Mouse (Mus musculus) lung, adult 2 months (tissue): Measurements from ENCODE around the gene Gm21958. TPM values are rescaled to one million over a fixed set of nuclear protein-coding genes. Genes with fewer than 3 reads are reported as not detected.

Source experiments
- DNase-seq: peaks from one replicate; pipeline ENCODE4 v3.0.0; 2022
- H3K4me1 ChIP-seq: fragments of 200-500 bp; 2 replicates; pipeline ENCODE4 v1.6.1; 2011; ENCODE audit warnings: low read length; ENCODE audit not compliant: control insufficient read depth, insufficient read depth
- H3K4me3 ChIP-seq: fragments of 200-500 bp; replicated peaks from 2 replicates; pipeline ENCODE3; 2011; ENCODE audit warnings: low read depth, mild to moderate bottlenecking, control low read depth, low read length; ENCODE audit errors: extremely low read depth
- CTCF ChIP-seq: fragments of 200-500 bp; IDR thresholded peaks from 2 replicates; pipeline ENCODE4 v1.5.1; 2011; ENCODE audit warnings: mild to moderate bottlenecking, low read length, control low read depth; ENCODE audit not compliant: insufficient read depth
- POLR2A ChIP-seq: fragments of 200-500 bp; IDR thresholded peaks from 2 replicates; pipeline ENCODE4 v1.6.1; 2011; ENCODE audit warnings: low read depth, mild to moderate bottlenecking, control low read depth, low read length, borderline replicate concordance; ENCODE audit errors: extremely low read depth
- WGBS: fragments of 180-500 bp; shearing (Covaris S2); methylation state at CpG from one replicate; pipeline ENCODE4 v1.1.7; 2018; 5-methylcytosine and 5-hydroxymethylcytosine counted together
- polyA plus RNA-seq: library from polyadenylated mRNA; depleted of rRNA; stranded (reverse); fragments of >200 nt; gene quantifications from 2 replicates; pipeline ENCODE4 v1.2.3, GENCODE M21; 2012

The Gm21958 gene
- polyA plus RNA-seq, 1 experiment = not detected

DNA sequence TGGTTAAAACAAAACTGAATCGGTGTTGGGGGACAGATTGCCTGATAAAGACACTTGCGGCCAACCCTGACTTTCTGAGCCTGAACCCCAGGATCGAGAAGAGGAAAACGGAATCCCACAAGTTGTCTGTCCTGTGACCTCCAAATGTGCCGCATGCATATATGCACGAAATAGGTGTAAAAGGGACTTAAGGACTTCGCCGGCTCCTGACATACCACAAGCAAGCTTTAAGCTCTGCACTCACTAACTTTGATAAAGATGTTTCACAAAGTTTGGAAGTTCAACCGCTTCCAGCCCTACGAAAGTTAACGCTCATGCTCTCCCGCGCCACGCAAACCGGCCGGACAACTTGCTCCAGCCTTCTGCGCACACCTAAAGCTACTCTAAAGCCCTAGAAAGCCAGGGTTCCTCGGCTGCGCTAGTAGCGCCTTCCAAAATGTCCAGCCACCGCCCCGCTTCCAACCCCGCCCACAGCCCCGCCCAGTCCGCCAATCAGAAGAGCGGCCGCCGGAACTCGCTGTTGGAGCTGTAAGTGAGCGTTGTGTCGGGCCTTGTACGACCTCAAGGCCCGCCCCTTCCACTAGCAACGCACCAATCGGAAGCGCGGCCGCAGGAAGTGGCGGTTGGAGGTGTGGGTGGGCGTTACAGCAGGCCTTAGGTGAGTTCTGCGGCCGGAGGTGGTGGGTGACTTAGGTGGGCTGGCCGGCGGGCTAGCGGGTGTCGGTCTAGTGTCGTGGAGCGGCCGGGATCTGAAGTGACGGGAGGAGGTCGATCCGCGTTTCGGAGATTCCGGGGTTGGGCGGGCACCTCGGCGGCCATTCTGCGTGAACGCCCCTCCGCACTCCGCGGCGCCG is 21.7 kb downstream of the Gm21958 start, which contains the start of gene Supt20:
Gene Supt20, plus strand, starts transcription at position 606 of the 854 bp plus-strand sequence.
- WGBS = 1% methylated on average over 65 of the region's 65 CpGs
- DNase-seq = peak; percentile 88
- Histone ChIP-seq H3K4me3 (peak within 1 kb of the TSS; percentile 91), H3K4me1 (no peaks in the 10 kb centered on the region)
- TF ChIP-seq CTCF (no peak), POLR2A (peak; percentile 76; the same call in 1 of the 2 replicates)

- no peaks in the 10 kb centered on the region for H3K4me1 ChIP-seq
- TF ChIP-seq CTCF (0 out of 2 replicates have a peak, but pooled peaks have one; percentile 3), POLR2A (no peak)
- no peak overlapping the region for H3K4me3 ChIP-seq
- DNase-seq = no peak
- WGBS = 25% methylated on average over 2 of the region's 2 CpGs
Observed at GRCm38 (mm10) chr3:54689091-54689490, 25.1 kb downstream of the Gm21958 start.

DNA sequence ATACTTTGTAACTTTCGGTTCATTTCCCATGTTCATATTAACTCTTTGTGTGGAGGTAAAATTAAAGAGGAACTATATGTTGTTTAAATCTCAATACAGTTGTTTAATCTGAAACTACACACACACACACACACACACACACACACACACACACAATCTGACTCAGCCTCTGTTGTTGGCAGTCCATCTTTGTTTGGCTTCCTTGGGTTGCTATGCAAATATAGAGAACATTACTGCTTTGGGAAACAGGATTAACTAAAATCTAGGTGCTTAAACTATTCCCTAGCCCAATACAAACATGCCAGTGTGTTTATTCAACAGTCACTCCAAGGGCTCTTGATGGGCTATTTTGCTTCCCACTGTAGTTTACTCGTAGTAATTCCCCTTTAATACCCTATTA is 26.9 kb downstream of the Gm21958 start:
- no peak overlapping the region for H3K4me3 ChIP-seq
- TF ChIP-seq CTCF (no peak), POLR2A (no peak)
- 57% methylated on average over 2 of the region's 2 CpGs for WGBS
- H3K4me1 ChIP-seq = no peaks in the 10 kb centered on the region
- DNase-seq = no peak

DNA sequence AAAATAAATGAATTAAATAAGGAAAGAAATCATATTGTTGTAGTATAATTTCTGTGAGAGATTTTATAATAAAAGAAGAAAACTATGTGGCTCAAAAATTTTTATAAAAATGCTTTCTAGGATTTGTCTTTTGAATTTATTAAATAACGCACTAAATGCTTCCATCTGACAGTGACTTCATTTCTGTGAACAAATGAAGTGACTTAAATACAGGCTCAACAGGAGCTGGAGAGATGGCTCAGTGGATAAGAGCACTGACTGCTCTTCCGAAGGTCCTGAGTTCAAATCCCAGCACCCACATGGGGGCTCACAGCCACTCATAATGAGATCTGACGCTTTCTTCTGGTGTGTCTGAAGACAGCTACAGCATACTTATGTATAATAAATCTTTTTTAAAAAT is 29.0 kb downstream of the Gm21958 start:
- TF ChIP-seq CTCF (no peak), POLR2A (no peak)
- H3K4me3 ChIP-seq = no peak overlapping the region
- no peak for DNase-seq
- 96% methylated on average over 3 of the region's 3 CpGs for WGBS
- H3K4me1 ChIP-seq = no peaks in the 10 kb centered on the region

DNA sequence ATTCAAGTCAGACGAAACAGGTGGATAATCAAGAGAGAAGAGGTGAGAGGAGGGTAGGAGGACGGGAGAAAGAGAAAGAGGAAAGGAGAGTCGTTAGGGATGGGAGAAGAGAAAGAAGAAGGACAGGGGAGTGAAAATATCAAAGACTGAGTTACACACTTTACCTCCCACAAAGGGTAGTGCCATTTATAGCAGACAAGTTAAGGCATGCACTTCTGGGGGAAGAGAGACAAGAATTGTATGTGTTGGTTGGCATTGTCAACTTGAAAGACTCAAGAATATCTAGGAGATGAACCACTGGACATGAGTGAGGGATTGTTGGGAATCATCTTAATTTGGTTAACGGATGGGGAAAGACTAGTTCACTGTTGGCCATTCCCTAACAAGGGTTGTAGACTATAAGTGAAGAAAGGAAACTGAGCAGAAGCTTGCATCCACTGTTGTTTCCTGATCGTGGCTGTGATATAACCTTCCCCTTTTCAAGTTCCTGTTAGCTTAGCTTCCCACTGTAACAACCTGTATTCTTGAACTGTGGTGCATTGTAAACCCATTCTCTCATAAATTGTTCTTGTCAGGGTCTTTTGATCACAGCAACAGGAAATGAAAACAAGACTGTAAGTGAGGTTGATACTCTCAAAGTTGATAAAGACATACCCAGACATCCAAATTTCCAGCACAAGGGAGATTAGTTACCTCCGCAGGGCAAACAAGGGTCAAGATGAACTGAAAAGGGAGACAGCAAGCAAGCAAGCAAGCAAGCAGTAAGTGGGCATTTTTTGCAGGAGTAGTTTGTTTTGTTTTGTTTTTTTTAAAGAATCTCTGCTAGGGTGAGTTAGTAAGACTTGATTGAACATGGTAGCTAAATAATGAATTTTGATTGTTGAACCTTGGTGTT is 32.6 kb downstream of the Gm21958 start:
- TF ChIP-seq POLR2A (no peak), CTCF (no peak)
- H3K4me3 ChIP-seq = no peak overlapping the region
- 50% methylated on average over 6 of the region's 6 CpGs for WGBS
- no peaks in the 10 kb centered on the region for H3K4me1 ChIP-seq
- DNase-seq = no peak

GRCm38 (mm10) chr3:54676818-54677217 is 37.3 kb downstream of the Gm21958 start:
- 72% methylated on average over 2 of the region's 2 CpGs for WGBS
- Histone ChIP-seq H3K4me3 (no peak overlapping the region), H3K4me1 (no peaks in the 10 kb centered on the region)
- DNase-seq = no peak
- TF ChIP-seq POLR2A = no peak
- TF ChIP-seq CTCF = no peak

- H3K4me1 ChIP-seq = no peaks in the 10 kb centered on the region
Observed at GRCm38 (mm10) chr3:54672557-54673529, 41.3 kb downstream of the Gm21958 start.

GRCm38 (mm10) chr3:54672111-54672510 is 42.0 kb downstream of the Gm21958 start:
- Histone ChIP-seq H3K4me1 (no peaks in the 10 kb centered on the region), H3K4me3 (no peak overlapping the region)
- DNase-seq = no peak
- 50% methylated on average over 3 of the region's 3 CpGs for WGBS
- TF ChIP-seq CTCF (no peak), POLR2A (no peak)

More at GRCm38 (mm10) chr3:54672557-54673529, 41.3 kb downstream of the Gm21958 start:
- no peak for DNase-seq
- no peak overlapping the region for H3K4me3 ChIP-seq
- 48% methylated on average over 13 of the region's 13 CpGs for WGBS
- TF ChIP-seq CTCF (no peak), POLR2A (no peak)

DNA sequence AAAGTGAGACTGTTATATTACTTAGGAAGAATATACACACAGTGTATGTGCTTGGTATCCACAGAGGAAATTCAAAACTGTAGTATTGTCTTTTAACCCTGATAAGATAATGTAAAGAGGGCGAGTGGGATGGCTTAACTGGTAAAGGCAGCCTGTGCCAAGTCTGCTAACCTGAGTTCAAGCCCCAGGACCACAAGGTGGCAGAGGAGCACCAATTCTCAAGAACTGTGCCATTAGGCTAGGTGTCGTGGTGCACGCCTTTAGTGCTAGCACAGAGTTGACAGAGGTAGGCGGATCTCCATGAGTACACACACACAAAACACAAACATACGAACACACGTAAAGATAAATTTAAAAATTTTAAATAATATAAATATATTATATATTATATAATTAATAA is 44.6 kb downstream of the Gm21958 start:
- Histone ChIP-seq H3K4me1 (no peaks in the 10 kb centered on the region), H3K4me3 (no peak overlapping the region)
- WGBS = 81% methylated on average over 6 of the region's 6 CpGs
- TF ChIP-seq CTCF (peak; percentile 38; the same call in 1 of the 2 replicates), POLR2A (no peak)
- no peak for DNase-seq
